Mouse (Mus musculus): ENCODE data around the gene Rcc2.

Gene Rcc2

GRCm38 (mm10) chr4:140709617-140710016 lies 9.3 kb downstream of the Rcc2 start:
- DNase-seq (ENCODE audit: low read depth, low spot score) = no peak

GRCm38 (mm10) chr4:140710781-140711180 lies 10.4 kb downstream of the Rcc2 start:
- DNase-seq (ENCODE audit: low read depth, low spot score) = no peak

GRCm38 (mm10) chr4:140711360-140711759 lies 11.0 kb downstream of the Rcc2 start:
- no peak for DNase-seq (ENCODE audit: low read depth, low spot score)

- peak; percentile 88 for DNase-seq (ENCODE audit: low read depth, low spot score)
Measured at GRCm38 (mm10) chr4:140713480-140714365, 13.4 kb downstream of the Rcc2 start.

GRCm38 (mm10) chr4:140714586-140714985 lies 14.2 kb downstream of the Rcc2 start:
- no peak for DNase-seq (ENCODE audit: low read depth, low spot score)

GRCm38 (mm10) chr4:140716994-140717393 lies 16.7 kb downstream of the Rcc2 start:
- no peak for DNase-seq (ENCODE audit: low read depth, low spot score)

GRCm38 (mm10) chr4:140718436-140718835 lies 18.1 kb downstream of the Rcc2 start:
- no peak for DNase-seq (ENCODE audit: low read depth, low spot score)

GRCm38 (mm10) chr4:140720091-140720490 lies 19.8 kb downstream of the Rcc2 start:
- DNase-seq (ENCODE audit: low read depth, low spot score) = no peak

- DNase-seq (ENCODE audit: low read depth, low spot score) = no peak
Measured at GRCm38 (mm10) chr4:140721968-140722490, 21.7 kb downstream of the Rcc2 start.

- DNase-seq (ENCODE audit: low read depth, low spot score) = no peak
Measured at GRCm38 (mm10) chr4:140722710-140723109, 22.4 kb downstream of the Rcc2 start.

GRCm38 (mm10) chr4:140723192-140723591 lies 22.9 kb downstream of the Rcc2 start:
- no peak for DNase-seq (ENCODE audit: low read depth, low spot score)

GRCm38 (mm10) chr4:140723801-140724200 lies 23.5 kb downstream of the Rcc2 start:
- peak; percentile 68 for DNase-seq (ENCODE audit: low read depth, low spot score)

GRCm38 (mm10) chr4:140724739-140725138 lies 24.4 kb downstream of the Rcc2 start:
- DNase-seq (ENCODE audit: low read depth, low spot score) = no peak

- no peak for DNase-seq (ENCODE audit: low read depth, low spot score)
Measured at GRCm38 (mm10) chr4:140726907-140727306, 26.6 kb downstream of the Rcc2 start.

GRCm38 (mm10) chr4:140731654-140732053 lies 31.3 kb downstream of the Rcc2 start:
- peak; percentile 64 for DNase-seq (ENCODE audit: low read depth, low spot score)

- DNase-seq (ENCODE audit: low read depth, low spot score) = peak; percentile 50
Measured at GRCm38 (mm10) chr4:140732871-140733270, 32.5 kb downstream of the Rcc2 start.

- DNase-seq (ENCODE audit: low read depth, low spot score) = no peak
Measured at GRCm38 (mm10) chr4:140740655-140741054, 40.3 kb downstream of the Rcc2 start.

- DNase-seq (ENCODE audit: low read depth, low spot score) = no peak
Measured at GRCm38 (mm10) chr4:140741401-140741800, 41.1 kb downstream of the Rcc2 start.

GRCm38 (mm10) chr4:140742543-140742942 lies 42.2 kb downstream of the Rcc2 start, which contains the start of gene Padi6:
Gene Padi6 (minus strand): TSS chr4:140742643.
- no peak for DNase-seq (ENCODE audit: low read depth, low spot score)

GRCm38 (mm10) chr4:140743086-140743485 lies 42.7 kb downstream of the Rcc2 start:
- no peak for DNase-seq (ENCODE audit: low read depth, low spot score)

GRCm38 (mm10) chr4:140744654-140745053 lies 44.3 kb downstream of the Rcc2 start:
- DNase-seq (ENCODE audit: low read depth, low spot score) = peak; percentile 84

- no peak for DNase-seq (ENCODE audit: low read depth, low spot score)
Measured at GRCm38 (mm10) chr4:140747978-140748377, 47.6 kb downstream of the Rcc2 start.

- DNase-seq (ENCODE audit: low read depth, low spot score) = peak; percentile 89
Measured at GRCm38 (mm10) chr4:140750328-140750727, 50.0 kb downstream of the Rcc2 start.
